Mouse (Mus musculus): Measurements from ENCODE around the gene Hist2h2aa1. TPM values are rescaled to one million over a fixed set of nuclear protein-coding genes. Genes with fewer than 3 reads are reported as not detected.
"Not testable (repeated sequence)": the region's sequence is repeated elsewhere in the genome, so short reads cannot be mapped to it uniquely, and the experiment has no call there.

Hist2h2aa1 gene
- total and polyA plus RNA-seq, 3 experiments, result 0.64 to 1,515 (median 113) TPM

DNA sequence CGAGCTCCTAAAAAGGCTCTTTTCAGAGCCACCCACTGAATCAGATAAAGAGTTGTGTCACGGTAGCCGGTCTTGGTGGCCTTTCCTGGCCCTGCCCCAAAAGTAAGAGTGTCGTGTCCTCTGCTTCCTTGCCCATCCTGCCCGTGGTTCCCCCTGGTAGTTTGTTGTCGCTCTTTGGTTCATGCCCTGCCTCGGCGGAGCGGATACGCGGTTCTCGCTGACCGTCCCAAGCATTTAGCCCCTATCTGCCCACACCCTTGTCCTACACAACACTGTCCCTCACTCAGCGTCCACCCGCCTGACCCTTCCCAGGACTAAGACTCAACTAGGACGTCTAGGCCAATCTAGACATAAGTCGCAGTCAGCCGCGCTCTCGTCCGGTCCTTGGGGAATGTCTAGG lies 721 bp downstream of the Hist2h2aa1 start:
- H3K79me2 ChIP-seq (replicated peaks; ENCODE audit: control insufficient read depth, extremely low read depth, insufficient read depth, poor library complexity, severe bottlenecking); dilution Hi-C loops (cut with MboI; ENCODE audit: extremely low pct_ligation_motif_present, extremely low pct_unique_long_range_greater_than_20kb, low sequenced_read_pairs); H3K27me3 ChIP-seq (replicated peaks); DNase-seq (ENCODE audit: extremely low read depth); H3K9me3 ChIP-seq (replicated peaks; ENCODE audit: low read length); in situ Hi-C loops (cut with MboI; ENCODE audit: low pct_ligation_motif_present, low pct_unique_long_range_greater_than_20kb, low sequenced_read_pairs); H3K4me2 ChIP-seq (ENCODE audit: insufficient read depth, low read depth, poor library complexity, severe bottlenecking); H3K36me3 ChIP-seq (replicated peaks in 1 of 2; ENCODE audit: control insufficient read depth in 1 of 2, insufficient read depth in 1 of 2, low read length in 1 of 2): not testable (repeated sequence)
- H3K4me1 ChIP-seq (ENCODE audit: control insufficient read depth in 1 of 2, insufficient read depth in 2 of 2), result peaks cover 10 to 36% of the 10 kb centered on the region in 2 experiments
- H3K27ac ChIP-seq (ENCODE audit: insufficient read depth, low read depth), result peak overlapping the region; percentile 95
- H3K9ac ChIP-seq (ENCODE audit: insufficient read depth, low read depth), result peak overlapping the region; percentile 62; the same call in 1 of the 2 replicates
- TF ChIP-seq POLR2AphosphoS2 (IDR thresholded peaks at IDR 0.05; ENCODE audit: low read depth, low read length) (peak; percentile 76), ZMIZ1 (IDR thresholded peaks at IDR 0.05; ENCODE audit: low read depth, low read length) (0 out of 2 replicates have a peak, but pooled peaks have one; percentile 34), POLR2A (IDR thresholded peaks at IDR 0.05; ENCODE audit: low read depth, low read length) (peak; percentile 54)
- peak overlapping the region; percentile 30 to 69 (median 33) for H3K4me3 ChIP-seq (replicated peaks in 1 of 3; ENCODE audit: low read depth in 2 of 3, low read length in 2 of 3, poor library complexity in 1 of 3)

DNA sequence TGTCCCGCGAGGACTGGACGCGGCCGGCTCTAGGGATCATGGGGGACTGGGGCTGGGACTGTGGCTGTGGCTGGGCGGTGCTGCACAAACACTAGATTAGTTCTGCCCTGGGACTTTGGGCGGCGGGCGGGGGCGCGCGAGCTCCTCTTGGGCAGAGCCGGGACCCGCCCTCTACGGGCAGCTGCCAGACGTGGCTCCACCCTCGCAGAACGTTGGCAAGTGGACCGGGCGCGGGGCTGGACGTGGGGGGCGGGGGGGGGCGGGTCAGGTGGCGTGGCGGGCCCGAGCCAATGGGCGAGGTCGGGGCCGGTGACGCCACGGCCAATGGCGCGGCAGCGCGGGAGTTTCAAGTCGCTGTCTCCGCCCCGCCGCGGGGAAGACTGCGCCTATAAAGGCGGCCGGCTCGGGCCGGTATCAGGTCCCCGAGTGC lies 1.1 kb downstream of the Hist2h2aa1 start, which contains the start of gene Hist2h3c1:
TSS of gene Hist2h3c1 (plus strand) at position 259 of the 430 bp plus-strand sequence.
- Histone ChIP-seq H3K4me2 (ENCODE audit: insufficient read depth, low read depth, poor library complexity, severe bottlenecking) (peak within 1 kb of the TSS; percentile 62), H3K4me1 (ENCODE audit: control insufficient read depth in 1 of 2, insufficient read depth in 2 of 2) (peaks cover 10 to 39% of the 10 kb centered on the region in 2 experiments), H3K27ac (ENCODE audit: insufficient read depth, low read depth) (peak within 1 kb of the TSS; percentile 95), H3K9ac (ENCODE audit: insufficient read depth, low read depth) (peak within 1 kb of the TSS; percentile 89; the same call in 1 of the 2 replicates), H3K4me3 (replicated peaks in 1 of 3; ENCODE audit: low read depth in 2 of 3, low read length in 2 of 3, poor library complexity in 1 of 3) (peak within 1 kb of the TSS; percentile 41 to 69 (median 63))
- H3K27me3 ChIP-seq (replicated peaks); H3K36me3 ChIP-seq (replicated peaks in 1 of 2; ENCODE audit: control insufficient read depth in 1 of 2, insufficient read depth in 1 of 2, low read length in 1 of 2); H3K79me2 ChIP-seq (replicated peaks; ENCODE audit: control insufficient read depth, extremely low read depth, insufficient read depth, poor library complexity, severe bottlenecking); dilution Hi-C loops (cut with MboI; ENCODE audit: extremely low pct_ligation_motif_present, extremely low pct_unique_long_range_greater_than_20kb, low sequenced_read_pairs); in situ Hi-C loops (cut with MboI; ENCODE audit: low pct_ligation_motif_present, low pct_unique_long_range_greater_than_20kb, low sequenced_read_pairs); DNase-seq (ENCODE audit: extremely low read depth); H3K9me3 ChIP-seq (replicated peaks; ENCODE audit: low read length): not testable (repeated sequence)

- no peaks in the 10 kb centered on the region for H3K9me3 ChIP-seq (replicated peaks; ENCODE audit: low read length)
- H3K4me3 ChIP-seq (replicated peaks in 1 of 3; ENCODE audit: low read depth in 2 of 3, low read length in 2 of 3, poor library complexity in 1 of 3), result peak overlapping the region; percentile 41 to 63 (median 48)
- in situ Hi-C loops (cut with MboI; ENCODE audit: low pct_ligation_motif_present, low pct_unique_long_range_greater_than_20kb, low sequenced_read_pairs) (no loop called here), dilution Hi-C loops (cut with MboI; ENCODE audit: extremely low pct_ligation_motif_present, extremely low pct_unique_long_range_greater_than_20kb, low sequenced_read_pairs) (no loop called here)
- no peaks in the 10 kb centered on the region for H3K36me3 ChIP-seq (replicated peaks in 1 of 2; ENCODE audit: control insufficient read depth in 1 of 2, insufficient read depth in 1 of 2, low read length in 1 of 2)
- peak overlapping the region; percentile 62 for H3K4me2 ChIP-seq (ENCODE audit: insufficient read depth, low read depth, poor library complexity, severe bottlenecking)
- no peaks in the 10 kb centered on the region for H3K79me2 ChIP-seq (replicated peaks; ENCODE audit: control insufficient read depth, extremely low read depth, insufficient read depth, poor library complexity, severe bottlenecking)
- peaks cover 10 to 35% of the 10 kb centered on the region in 2 experiments for H3K4me1 ChIP-seq (ENCODE audit: control insufficient read depth in 1 of 2, insufficient read depth in 2 of 2)
- TF ChIP-seq POLR2AphosphoS2 (IDR thresholded peaks at IDR 0.05; ENCODE audit: low read depth, low read length), result peak; percentile 99
- peak; percentile 95 for TF ChIP-seq ZMIZ1 (IDR thresholded peaks at IDR 0.05; ENCODE audit: low read depth, low read length)
- peak; percentile 40; the same call in 1 of the 2 replicates for TF ChIP-seq MYC (IDR thresholded peaks at IDR 0.05; ENCODE audit: low read depth, low read length)
- 0 out of 2 replicates have a peak, but pooled peaks have one; percentile 32 for TF ChIP-seq TBP (conservative IDR thresholded peaks at IDR 0.05; ENCODE audit: low read depth, low read length)
- TF ChIP-seq SIN3A (IDR thresholded peaks at IDR 0.05; ENCODE audit: low read length), result 0 out of 2 replicates have a peak, but pooled peaks have one; percentile 4
- TF ChIP-seq E2F4 (IDR thresholded peaks at IDR 0.05; ENCODE audit: insufficient replicate concordance, low read depth, low read length), result no peak
- TF ChIP-seq MAZ (IDR thresholded peaks at IDR 0.05; ENCODE audit: low read depth, low read length), result no peak
- peak overlapping the region; percentile 8; the same call in 1 of the 2 replicates for H3K27ac ChIP-seq (ENCODE audit: insufficient read depth, low read depth)
- DNase-seq (ENCODE audit: extremely low read depth), result no peak
- H3K9ac ChIP-seq (ENCODE audit: insufficient read depth, low read depth), result peak overlapping the region; percentile 89; the same call in 1 of the 2 replicates
- no peaks in the 10 kb centered on the region for H3K27me3 ChIP-seq (replicated peaks)
These were observed 2.3 kb downstream of the Hist2h2aa1 start for GRCm38 (mm10) chr3:96247356-96248140.

All from CH12.LX (cell line).